Mouse (Mus musculus): ENCODE data around the gene Tlr13. TPM values are rescaled to one million over a fixed set of nuclear protein-coding genes. Genes with fewer than 3 reads are reported as not detected.

Gene Tlr13
- polyA plus RNA-seq (2017; shearing (Covaris generic)) = 0.11 TPM

GRCm38 (mm10) chrX:106142936-106143335, at the start of gene Tlr13:
Tlr13 (plus strand) TSS chrX:106143204.

GRCm38 (mm10) chrX:106186713-106187649, 44.0 kb downstream of the Tlr13 start, which contains the start of gene Pgk1:
Pgk1 (plus strand) TSS chrX:106187100.

Other genes starting within 250 kb of the Tlr13 start
- 237 TPM for gene Atrx, start 213.8 kb upstream of the Tlr13 start, polyA plus RNA-seq (2017; shearing (Covaris generic))
- gene Magt1, start 131.3 kb upstream of the Tlr13 start, polyA plus RNA-seq (2017; shearing (Covaris generic)) = 42.9 TPM
- gene Cox7b, start 127.5 kb upstream of the Tlr13 start, polyA plus RNA-seq (2017; shearing (Covaris generic)) = 290 TPM
- 10.9 TPM for gene Atp7a, start 115.9 kb upstream of the Tlr13 start, polyA plus RNA-seq (2017; shearing (Covaris generic))
- 109 TPM for gene Pgk1, start 43.9 kb downstream of the Tlr13 start, polyA plus RNA-seq (2017; shearing (Covaris generic))
- gene Taf9b, start 78.0 kb downstream of the Tlr13 start, polyA plus RNA-seq (2017; shearing (Covaris generic)) = 33.7 TPM
- gene Fnd3c2, start 112.2 kb downstream of the Tlr13 start, polyA plus RNA-seq (2017; shearing (Covaris generic)) = not detected